Mouse (Mus musculus) CH12.LX (cell line): ENCODE measurements around the gene Srrm4. TPM values are rescaled to one million over a fixed set of nuclear protein-coding genes. Genes with fewer than 3 reads are reported as not detected.

Source experiments
- DNase-seq: peaks from one replicate; pipeline ENCODE4 v3.0.0-alpha.2; 2013; ENCODE audit errors: extremely low read depth
- H3K27ac ChIP-seq: 2 replicates; pipeline ENCODE4 v1.5.1; 2012; ENCODE audit warnings: low read depth, mild to moderate bottlenecking, control low read depth, moderate library complexity; ENCODE audit not compliant: insufficient read depth
- H3K27me3 ChIP-seq: replicated peaks from 2 replicates; pipeline ENCODE3; 2012; ENCODE audit warnings: inconsistent platforms
- H3K36me3 ChIP-seq, 2 experiments: replicated peaks in 1 of 2; 2 replicates each; pipeline versions ENCODE3 to v1.6.1; 2012; ENCODE audit warnings: inconsistent platforms in 1 of 2, low read length in 1 of 2, mild to moderate bottlenecking in 1 of 2, mixed read lengths in 1 of 2, moderate library complexity in 1 of 2; ENCODE audit not compliant: control insufficient read depth in 1 of 2, insufficient read depth in 1 of 2
- H3K4me1 ChIP-seq, 2 experiments: 2 replicates each; pipeline ENCODE4 v1.6.1; 2012; ENCODE audit warnings: inconsistent platforms in 1 of 2, moderate library complexity in 1 of 2; ENCODE audit not compliant: insufficient read depth in 2 of 2, control insufficient read depth in 1 of 2
- H3K4me2 ChIP-seq: 2 replicates; pipeline ENCODE4 v1.6.1; 2012; ENCODE audit warnings: low read depth, mild to moderate bottlenecking, control low read depth; ENCODE audit not compliant: poor library complexity, insufficient read depth, severe bottlenecking
- H3K4me3 ChIP-seq, 3 experiments: fragments of 150-350 bp in 1 of 3; sonication (generic) in 1 of 3; replicated peaks in 1 of 3; 2 replicates each; pipeline versions ENCODE3 to v1.5.1; 2011 to 2012; ENCODE audit warnings: low read depth in 2 of 3, low read length in 2 of 3, mild to moderate bottlenecking in 2 of 3, moderate library complexity in 2 of 3, control low read depth in 1 of 3, improper control_type of control experiment in 1 of 3, inconsistent platforms in 1 of 3, mixed read lengths in 1 of 3; ENCODE audit not compliant: poor library complexity in 1 of 3
- H3K79me2 ChIP-seq: replicated peaks from 2 replicates; pipeline ENCODE4 v1.6.1; 2012; ENCODE audit warnings: mild to moderate bottlenecking, moderate library complexity; ENCODE audit not compliant: control insufficient read depth, poor library complexity, insufficient read depth, severe bottlenecking; ENCODE audit errors: extremely low read depth
- H3K9ac ChIP-seq: 2 replicates; pipeline ENCODE4 v1.6.1; 2012; ENCODE audit warnings: low read depth, mild to moderate bottlenecking, control low read depth, moderate library complexity; ENCODE audit not compliant: insufficient read depth
- H3K9me3 ChIP-seq: replicated peaks from 2 replicates; pipeline ENCODE3; 2012; ENCODE audit warnings: low read length, inconsistent platforms, mixed read lengths
- BHLHE40 ChIP-seq: IDR thresholded peaks from 2 replicates; pipeline ENCODE4 v1.6.1; 2011; ENCODE audit warnings: mild to moderate bottlenecking, low read depth, low read length, improper control_type of control experiment
- CHD2 ChIP-seq: IDR thresholded peaks from 2 replicates; pipeline ENCODE4 v1.6.1; 2011; ENCODE audit warnings: low read length, improper control_type of control experiment
- ELF1 ChIP-seq: IDR thresholded peaks from 2 replicates; pipeline ENCODE4 v1.6.1; 2014; ENCODE audit warnings: low read depth, mild to moderate bottlenecking, inconsistent platforms, low read length, improper control_type of control experiment
- EP300 ChIP-seq: IDR thresholded peaks from 2 replicates; pipeline ENCODE4 v1.6.1; 2011; ENCODE audit warnings: low read length, improper control_type of control experiment
- ETS1 ChIP-seq: conservative IDR thresholded peaks from 2 replicates; pipeline ENCODE4 v1.6.1; 2012; ENCODE audit warnings: low read depth, mild to moderate bottlenecking, inconsistent platforms, low read length, improper control_type of control experiment, moderate library complexity
- GABPA ChIP-seq: IDR thresholded peaks from 2 replicates; pipeline ENCODE4 v1.6.1; 2012; ENCODE audit warnings: low read depth, low read length, improper control_type of control experiment, inconsistent platforms; ENCODE audit not compliant: insufficient replicate concordance
- HCFC1 ChIP-seq: IDR thresholded peaks from 2 replicates; pipeline ENCODE4 v1.6.1; 2012; ENCODE audit warnings: low read depth, mild to moderate bottlenecking, inconsistent platforms, low read length, improper control_type of control experiment
- KAT2A ChIP-seq: IDR thresholded peaks from 2 replicates; pipeline ENCODE4 v1.6.1; 2012; ENCODE audit warnings: low read length, improper control_type of control experiment, inconsistent platforms; ENCODE audit not compliant: insufficient replicate concordance
- MAFK ChIP-seq: IDR thresholded peaks from 2 replicates; pipeline ENCODE4 v1.6.1; 2011; ENCODE audit warnings: low read length, improper control_type of control experiment; ENCODE audit not compliant: insufficient replicate concordance
- MAX ChIP-seq: IDR thresholded peaks from 2 replicates; pipeline ENCODE4 v1.6.1; 2011; ENCODE audit warnings: low read length, improper control_type of control experiment
- NELFE ChIP-seq: IDR thresholded peaks from 2 replicates; pipeline ENCODE4 v1.6.1; 2011; ENCODE audit warnings: low read depth, low read length, improper control_type of control experiment
- PAX5 ChIP-seq: IDR thresholded peaks from 2 replicates; pipeline ENCODE4 v1.6.1; 2012; ENCODE audit warnings: low read length, inconsistent platforms, mixed read lengths
- POLR2A ChIP-seq: IDR thresholded peaks from 2 replicates; pipeline ENCODE4 v1.6.1; 2011; ENCODE audit warnings: low read depth, mild to moderate bottlenecking, improper control_type of control experiment, low read length
- POLR2AphosphoS2 ChIP-seq: IDR thresholded peaks from 2 replicates; pipeline ENCODE4 v1.6.1; 2011; ENCODE audit warnings: low read depth, low read length, improper control_type of control experiment
- RAD21 ChIP-seq: IDR thresholded peaks from 2 replicates; pipeline ENCODE4 v1.6.1; 2011; ENCODE audit warnings: low read depth, mild to moderate bottlenecking, low read length, improper control_type of control experiment, moderate library complexity
- RCOR1 ChIP-seq: conservative IDR thresholded peaks from 2 replicates; pipeline ENCODE4 v1.6.1; 2012; ENCODE audit warnings: low read depth, mild to moderate bottlenecking, inconsistent platforms, low read length, improper control_type of control experiment
- SMC3 ChIP-seq: IDR thresholded peaks from 2 replicates; pipeline ENCODE4 v1.6.1; 2011; ENCODE audit warnings: low read depth, low read length, improper control_type of control experiment
- UBTF ChIP-seq: IDR thresholded peaks from 2 replicates; pipeline ENCODE4 v1.6.1; 2012; ENCODE audit warnings: low read depth, mild to moderate bottlenecking, inconsistent platforms, low read length, improper control_type of control experiment, moderate library complexity
- USF1 ChIP-seq: IDR thresholded peaks from 2 replicates; pipeline ENCODE4 v1.6.1; 2014; ENCODE audit warnings: low read depth, mild to moderate bottlenecking, inconsistent platforms, low read length, improper control_type of control experiment
- ZC3H11A ChIP-seq: IDR thresholded peaks from 2 replicates; pipeline ENCODE4 v1.6.1; 2012; ENCODE audit warnings: low read depth, mild to moderate bottlenecking, inconsistent platforms, low read length, improper control_type of control experiment
- ZKSCAN1 ChIP-seq: IDR thresholded peaks from 2 replicates; pipeline ENCODE4 v1.6.1; 2012; ENCODE audit warnings: low read depth, inconsistent platforms, low read length, improper control_type of control experiment, borderline replicate concordance
- ZMIZ1 ChIP-seq: IDR thresholded peaks from 2 replicates; pipeline ENCODE4 v1.6.1; 2012; ENCODE audit warnings: low read depth, mild to moderate bottlenecking, inconsistent platforms, low read length, improper control_type of control experiment
- dilution Hi-C: fragments of 300-500 bp; cut with MboI; formaldehyde crosslinking; loops from 2 replicates; pipeline ENCODE4 v1.14.3; 2020; ENCODE audit warnings: low sequenced_read_pairs; ENCODE audit not compliant: extremely low pct_unique_long_range_greater_than_20kb, extremely low pct_ligation_motif_present
- in situ Hi-C: fragments of 300-500 bp; cut with MboI; formaldehyde crosslinking; loops from 3 replicates; pipeline ENCODE4 v1.14.3; 2019; ENCODE audit warnings: low sequenced_read_pairs, low pct_ligation_motif_present, low pct_unique_long_range_greater_than_20kb, mixed read lengths
- polyA plus RNA-seq: library from polyadenylated mRNA; unstranded; fragments of >175 nt; gene quantifications from 2 replicates; pipeline ENCODE4 v1.2.1, GENCODE M21; 2012; ENCODE audit warnings: low read depth; ENCODE audit not compliant: insufficient read length
- total RNA-seq, 2 experiments: library from RNA; depleted of rRNA; stranded (reverse); fragments of 300-350 nt in 1 of 2; fragments of >200 nt in 1 of 2; gene quantifications; 2 replicates each; pipeline ENCODE4 v1.2.3; 2012 to 2014

Srrm4 gene
- total and polyA plus RNA-seq, 3 experiments: not detected

DNA sequence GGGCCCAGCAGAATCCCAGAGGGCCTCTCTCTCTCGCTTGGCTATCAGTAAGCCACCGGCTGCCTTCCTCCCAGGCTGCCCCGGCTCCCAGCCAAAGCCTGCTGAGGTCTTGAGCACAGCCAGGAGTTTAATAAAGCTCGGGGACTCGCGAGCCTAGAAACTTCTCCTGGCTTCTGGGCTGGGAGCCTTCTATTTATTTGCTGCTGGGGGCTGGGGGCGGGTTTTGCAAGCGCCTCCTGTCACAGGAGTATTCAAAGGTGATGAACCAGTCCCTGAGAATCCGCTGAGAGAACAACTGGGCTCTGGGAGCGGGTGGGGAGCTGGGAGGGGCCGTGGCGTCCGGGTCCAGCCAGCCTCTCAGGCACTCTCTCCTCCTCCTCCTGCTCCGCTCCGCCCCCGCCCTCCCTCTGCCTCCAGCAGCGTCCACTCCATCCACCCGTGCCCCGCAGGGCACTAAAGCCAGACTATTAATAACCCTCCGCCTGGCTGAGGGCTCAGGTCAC, 168.9 kb downstream of the Srrm4 start, which contains the start of gene Hspb8:
Gene Hspb8 (minus strand): TSS at position 166 of the 503 bp plus-strand sequence.
- dilution Hi-C loops: no loop called here
- Histone ChIP-seq H3K4me1 (no peaks in the 10 kb centered on the region), H3K4me3 (no peak within 1 kb of the TSS), H3K9ac (no peak within 1 kb of the TSS), H3K27me3 (no peaks in the 10 kb centered on the region), H3K79me2 (no peaks in the 10 kb centered on the region)
- TF ChIP-seq POLR2A (no peak), MAFK (no peak), RCOR1 (no peak)
- TF ChIP-seq, all 38 proteins: peak for 0
- DNase-seq: no peak
- in situ Hi-C loops: no loop called here
- H3K9me3 ChIP-seq: peaks cover 88% of the 10 kb centered on the region
- H3K27ac ChIP-seq: no peak within 1 kb of the TSS
- H3K4me2 ChIP-seq: no peak within 1 kb of the TSS
- H3K36me3 ChIP-seq: no peaks in the 10 kb centered on the region

- H3K9me3 ChIP-seq: peaks cover 89% of the 10 kb centered on the region
- H3K27me3 ChIP-seq: no peaks in the 10 kb centered on the region
These were observed 169.7 kb downstream of the Srrm4 start for GRCm38 (mm10) chr5:116421791-116422481.

GRCm38 (mm10) chr5:116420759-116421225, 170.8 kb downstream of the Srrm4 start:
- Histone ChIP-seq H3K79me2 (no peaks in the 10 kb centered on the region), H3K4me2 (no peak overlapping the region), H3K9me3 (peaks cover 89% of the 10 kb centered on the region), H3K27me3 (no peaks in the 10 kb centered on the region), H3K9ac (no peak overlapping the region), H3K4me3 (no peak overlapping the region), H3K4me1 (no peaks in the 10 kb centered on the region), H3K27ac (no peak overlapping the region), H3K36me3 (no peaks in the 10 kb centered on the region)
- dilution Hi-C loops (no loop called here), in situ Hi-C loops (no loop called here)
- no peak for DNase-seq
- TF ChIP-seq GABPA: no peak
- no peak for TF ChIP-seq RCOR1
- no peak for TF ChIP-seq CHD2
- TF ChIP-seq ETS1: no peak
- TF ChIP-seq ZKSCAN1: no peak
- no peak for TF ChIP-seq MAX
- TF ChIP-seq KAT2A: no peak
- no peak for TF ChIP-seq EP300
- no peak for TF ChIP-seq ELF1
- TF ChIP-seq USF1: no peak
- TF ChIP-seq UBTF: no peak
- TF ChIP-seq POLR2AphosphoS2: no peak
- no peak for TF ChIP-seq NELFE
- no peak for TF ChIP-seq RAD21
- TF ChIP-seq BHLHE40: no peak
- TF ChIP-seq SMC3: no peak

More at GRCm38 (mm10) chr5:116421791-116422481, 169.7 kb downstream of the Srrm4 start:
- Histone ChIP-seq H3K4me1 (no peaks in the 10 kb centered on the region), H3K9ac (no peak overlapping the region), H3K4me3 (no peak overlapping the region), H3K36me3 (no peaks in the 10 kb centered on the region), H3K79me2 (no peaks in the 10 kb centered on the region), H3K4me2 (no peak overlapping the region), H3K27ac (no peak overlapping the region)
- dilution Hi-C loops: no loop called here
- DNase-seq: no peak
- in situ Hi-C loops: no loop called here
- no peak for TF ChIP-seq PAX5
- no peak for TF ChIP-seq BHLHE40
- TF ChIP-seq ZC3H11A: no peak
- TF ChIP-seq HCFC1: no peak
- no peak for TF ChIP-seq ZKSCAN1
- no peak for TF ChIP-seq EP300
- no peak for TF ChIP-seq ZMIZ1
- TF ChIP-seq SMC3: no peak
- TF ChIP-seq, all 38 proteins: peak for 0
